Mouse (Mus musculus): ENCODE measurements at regions not wholly inside any gene's neighbourhood (a gene's known extent, or its start where the extent isn't known, plus 50 kb on each side); places are given as distances from the start of the nearest gene placed in this dataset.
"Not testable (repeated sequence)": the region's sequence is repeated elsewhere in the genome, so short reads cannot be mapped to it uniquely, and the experiment has no call there.

DNA sequence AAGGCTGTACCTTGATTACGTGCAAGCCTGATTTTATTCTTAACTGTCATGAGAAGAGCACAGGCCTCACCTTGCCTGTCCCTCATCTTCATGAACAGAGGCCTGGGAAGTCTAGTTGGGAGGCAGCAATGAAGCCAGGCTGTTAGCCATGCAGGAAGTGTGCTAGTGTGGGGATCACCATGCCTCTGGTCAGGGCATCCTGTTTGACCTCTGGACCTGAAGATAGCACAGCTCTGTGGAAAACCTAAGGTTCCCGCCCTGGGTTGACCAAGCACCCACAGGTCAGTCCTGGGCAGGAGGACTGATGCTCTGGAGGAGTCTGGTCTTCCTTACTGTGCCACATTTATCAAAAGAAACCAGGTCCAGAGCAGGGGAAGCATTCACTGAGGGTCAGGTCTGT is 157.6 kb downstream of the Gm906 start:
- CTCF ChIA-PET: no interaction called here

DNA sequence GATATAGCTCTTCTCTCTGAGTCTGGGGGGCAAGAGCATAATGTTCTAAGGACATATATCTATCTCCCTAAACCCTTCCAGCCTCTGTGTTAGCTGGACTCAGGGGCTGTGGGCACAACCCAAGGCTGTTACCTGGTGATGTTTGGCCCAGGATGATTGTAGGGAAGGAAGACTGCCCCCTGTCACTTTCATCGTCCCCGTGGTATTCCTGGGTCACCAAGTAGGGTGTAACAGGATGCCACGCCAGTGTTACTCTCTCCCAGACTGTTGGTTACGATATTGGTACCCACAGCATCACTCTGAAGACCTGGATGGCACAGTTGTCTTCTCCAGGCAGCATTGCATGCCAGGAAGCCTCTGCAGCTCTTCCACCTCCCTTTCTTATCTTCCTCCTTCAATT is 185.3 kb downstream of the Gm906 start:
- CTCF ChIA-PET: no interaction called here

GRCm38 (mm10) chr13:50064365-50064764 is 185.7 kb downstream of the Gm906 start:
- CTCF ChIA-PET: not testable (repeated sequence)

DNA sequence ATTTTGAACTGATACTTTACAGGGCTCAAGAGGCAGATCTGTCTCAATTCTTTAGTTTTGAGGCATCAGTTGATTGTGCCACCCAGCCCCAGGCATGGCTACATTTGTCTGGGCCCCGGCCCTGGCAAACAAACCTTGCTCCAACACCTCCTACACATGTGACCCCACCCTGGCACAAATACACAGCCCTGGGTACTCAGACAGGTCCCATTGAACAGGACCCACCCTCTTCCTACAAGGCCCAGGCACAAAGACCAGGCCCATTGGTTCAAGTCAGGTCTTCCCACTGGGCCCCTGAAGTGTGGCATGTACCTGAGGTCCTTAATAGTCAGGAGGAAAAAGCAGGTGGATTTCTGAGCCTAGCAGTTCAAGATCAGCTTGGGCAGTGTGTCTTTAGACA is 190.4 kb downstream of the Gm906 start:
- CTCF ChIA-PET: not testable (repeated sequence)

DNA sequence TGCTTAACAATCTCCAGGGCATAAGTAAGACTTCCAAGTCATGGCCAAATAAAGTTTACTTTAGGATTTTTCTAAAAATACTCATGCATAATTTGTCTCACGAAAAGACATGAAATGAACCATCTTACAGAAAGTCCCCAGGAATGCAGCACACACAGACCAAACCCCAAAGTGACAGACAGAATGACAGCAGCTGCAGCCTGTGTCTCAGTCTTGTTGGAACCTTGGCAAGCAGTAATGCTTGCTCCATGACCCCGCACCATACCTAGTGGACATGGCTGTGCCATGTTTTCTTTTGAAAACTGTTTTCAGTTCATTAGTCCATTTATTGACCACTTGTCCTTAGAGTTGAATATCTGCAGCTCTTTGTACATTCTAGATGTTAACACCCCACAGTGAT is 191.1 kb downstream of the Gm906 start:
- CTCF ChIA-PET: not testable (repeated sequence)

GRCm38 (mm10) chr13:50051746-50052145 is 198.4 kb downstream of the Gm906 start:
- CTCF ChIA-PET: not testable (repeated sequence)

GRCm38 (mm10) chr13:50051110-50051509 is 199.0 kb downstream of the Gm906 start:
- CTCF ChIA-PET: not testable (repeated sequence)

GRCm38 (mm10) chr13:50031757-50032156 is 218.4 kb downstream of the Gm906 start:
- CTCF ChIA-PET: no interaction called here

DNA sequence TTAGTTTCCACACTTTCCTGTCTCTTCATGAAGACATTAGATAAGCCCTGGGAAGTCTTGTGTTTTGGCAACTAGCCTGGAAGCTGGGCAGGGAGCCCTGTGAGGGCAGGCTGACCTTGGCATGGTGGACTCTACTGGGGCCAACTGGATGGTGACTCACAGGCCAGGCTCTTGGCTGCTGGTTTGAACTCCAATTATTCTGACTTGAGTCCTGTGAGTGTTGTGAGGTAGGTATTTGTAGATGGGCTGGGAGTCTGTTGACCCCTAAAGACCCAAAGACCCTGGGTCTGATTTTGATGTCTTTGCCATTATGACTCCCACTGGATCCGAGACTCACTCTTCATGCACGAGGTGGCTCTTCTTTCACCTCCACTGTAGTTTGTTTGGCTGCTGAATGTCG is 208.9 kb upstream of the Gm30302 start:
- CTCF ChIA-PET: not testable (repeated sequence)

- CTCF ChIA-PET: not testable (repeated sequence)
Observed at GRCm38 (mm10) chr13:49966072-49966471, 167.3 kb upstream of the Gm30302 start.

- CTCF ChIA-PET: not testable (repeated sequence)
Observed at GRCm38 (mm10) chr13:49957993-49958681, 159.3 kb upstream of the Gm30302 start.

DNA sequence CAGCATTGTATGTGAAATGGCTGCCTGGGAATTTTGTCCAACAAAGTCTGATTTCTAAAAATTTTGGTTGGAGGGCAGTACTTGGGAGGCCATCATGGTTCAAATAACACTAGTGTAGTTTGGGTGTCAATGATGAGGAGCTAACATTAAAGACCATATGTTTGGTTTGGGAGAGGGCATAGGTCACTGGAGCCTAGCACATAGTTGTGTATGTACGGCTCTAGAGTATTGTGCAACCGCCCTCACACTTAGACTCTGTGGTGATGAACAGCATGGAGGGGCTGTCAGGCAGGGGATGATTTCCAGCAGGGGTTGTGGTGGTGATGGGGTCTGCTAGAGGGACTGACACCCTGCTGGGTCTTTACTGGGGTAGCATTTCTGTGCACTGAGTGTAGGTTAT is 117.0 kb upstream of the Gm30302 start:
- CTCF ChIA-PET: interaction anchor here (0.6 kb wide), 1 partner anchor 36 kb away, joined by 3 read pairs; no protein-coding TSS in a partner anchor
